Mouse (Mus musculus) olfactory bulb, adult 2 months (tissue): ENCODE measurements around the gene Fbxo3.
"Not testable (repeated sequence)": the region's sequence is repeated elsewhere in the genome, so short reads cannot be mapped to it uniquely, and the experiment has no call there.

Source experiments
- CTCF ChIP-seq: fragments of 200-500 bp; IDR thresholded peaks from 2 replicates; pipeline ENCODE4 v1.5.1; 2012; ENCODE audit warnings: low read depth, mild to moderate bottlenecking, low read length, moderate library complexity; ENCODE audit not compliant: insufficient read depth
- POLR2A ChIP-seq: fragments of 200-500 bp; IDR thresholded peaks from 2 replicates; pipeline ENCODE4 v1.6.1; 2012; ENCODE audit warnings: mild to moderate bottlenecking, low read depth, low read length, moderate library complexity; ENCODE audit not compliant: insufficient read depth

DNA sequence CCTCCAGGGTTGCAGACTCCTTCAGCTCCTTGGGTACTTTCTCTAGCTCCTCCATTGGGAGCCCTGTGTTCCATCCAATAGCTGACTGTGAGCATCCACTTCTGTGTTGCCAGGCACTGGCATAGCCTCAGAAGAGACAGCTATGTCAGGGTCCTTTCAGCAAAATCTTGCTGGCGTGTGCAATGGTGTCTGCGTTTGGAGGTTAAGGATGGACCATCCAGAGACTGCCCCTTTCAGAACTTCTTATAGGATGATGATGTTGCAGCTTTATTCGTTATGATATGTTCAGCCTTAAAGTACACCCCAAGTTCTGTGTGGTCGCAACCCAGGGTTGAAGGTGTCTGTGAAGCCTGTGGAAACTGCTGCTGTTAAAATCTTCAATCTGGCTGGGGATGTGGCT, 69.9 kb downstream of the Fbxo3 start:
- not testable (repeated sequence) for TF ChIP-seq CTCF, POLR2A
